Mouse (Mus musculus): ENCODE measurements around the gene Ascc1. TPM values are rescaled to one million over a fixed set of nuclear protein-coding genes. Genes with fewer than 3 reads are reported as not detected.

Ascc1 gene
- polyA plus RNA-seq, 1 experiment from 2014 or later: 45.2 TPM

GRCm38 (mm10) chr10:59978873-59979743, 23.5 kb upstream of the Ascc1 start:
- Histone ChIP-seq H3K9me3 (ENCODE audit: control insufficient read depth, low read length) (no peaks in the 10 kb centered on the region), H3K36me3 (ENCODE audit: control insufficient read depth, insufficient read depth, low read length) (no peaks in the 10 kb centered on the region), H3K4me3 (ENCODE audit: low read depth, low read length) (no peak overlapping the region), H3K4me1 (ENCODE audit: control insufficient read depth, insufficient read depth, low read length) (peaks cover 16% of the 10 kb centered on the region), H3K27me3 (ENCODE audit: control insufficient read depth, insufficient read depth, low read length) (no peaks in the 10 kb centered on the region), H3K9ac (ENCODE audit: low read length) (no peak overlapping the region), H3K27ac (replicated peaks; ENCODE audit: low read depth, low read length) (no peak overlapping the region), H3K4me2 (ENCODE audit: low read depth, severe bottlenecking) (no peak overlapping the region)
- ATAC-seq (ENCODE audit: insufficient number of reproducible peaks, low FRiP score, low TSS enrichment, low read depth) (no peak), DNase-seq (ENCODE audit: low spot score) (no peak)
- 73% methylated on average over 11 of the region's 11 CpGs for WGBS

GRCm38 (mm10) chr10:59980815-59981244, 21.8 kb upstream of the Ascc1 start:
- Histone ChIP-seq H3K27me3 (ENCODE audit: control insufficient read depth, insufficient read depth, low read length) (no peaks in the 10 kb centered on the region), H3K9ac (ENCODE audit: low read length) (no peak overlapping the region), H3K4me2 (ENCODE audit: low read depth, severe bottlenecking) (no peak overlapping the region), H3K9me3 (ENCODE audit: control insufficient read depth, low read length) (no peaks in the 10 kb centered on the region), H3K27ac (replicated peaks; ENCODE audit: low read depth, low read length) (no peak overlapping the region), H3K4me1 (ENCODE audit: control insufficient read depth, insufficient read depth, low read length) (0 out of 2 replicates have a peak, but pooled peaks cover 7% of the 10 kb centered on the region), H3K36me3 (ENCODE audit: control insufficient read depth, insufficient read depth, low read length) (no peaks in the 10 kb centered on the region), H3K4me3 (ENCODE audit: low read depth, low read length) (no peak overlapping the region)
- DNase-seq (ENCODE audit: low spot score): no peak
- ATAC-seq (ENCODE audit: insufficient number of reproducible peaks, low FRiP score, low TSS enrichment, low read depth): no peak
- 89% methylated on average over 6 of the region's 6 CpGs for WGBS

- Histone ChIP-seq H3K27ac (replicated peaks; ENCODE audit: low read depth, low read length) (no peak overlapping the region), H3K4me1 (ENCODE audit: control insufficient read depth, insufficient read depth, low read length) (0 out of 2 replicates have a peak, but pooled peaks cover 7% of the 10 kb centered on the region), H3K27me3 (ENCODE audit: control insufficient read depth, insufficient read depth, low read length) (no peaks in the 10 kb centered on the region), H3K4me3 (ENCODE audit: low read depth, low read length) (no peak overlapping the region), H3K36me3 (ENCODE audit: control insufficient read depth, insufficient read depth, low read length) (peaks cover 3% of the 10 kb centered on the region; the same call in 1 of the 2 replicates), H3K9ac (ENCODE audit: low read length) (no peak overlapping the region), H3K4me2 (ENCODE audit: low read depth, severe bottlenecking) (no peak overlapping the region), H3K9me3 (ENCODE audit: control insufficient read depth, low read length) (no peaks in the 10 kb centered on the region)
- WGBS: 84% methylated on average over 4 of the region's 4 CpGs
- DNase-seq (ENCODE audit: low spot score) (no peak), ATAC-seq (ENCODE audit: insufficient number of reproducible peaks, low FRiP score, low TSS enrichment, low read depth) (no peak)
Measured at GRCm38 (mm10) chr10:59981336-59981735, 21.3 kb upstream of the Ascc1 start.

GRCm38 (mm10) chr10:59981792-59982191, 20.8 kb upstream of the Ascc1 start:
- Histone ChIP-seq H3K9me3 (ENCODE audit: control insufficient read depth, low read length) (no peaks in the 10 kb centered on the region), H3K27ac (replicated peaks; ENCODE audit: low read depth, low read length) (no peak overlapping the region), H3K4me2 (ENCODE audit: low read depth, severe bottlenecking) (no peak overlapping the region), H3K4me3 (ENCODE audit: low read depth, low read length) (no peak overlapping the region), H3K36me3 (ENCODE audit: control insufficient read depth, insufficient read depth, low read length) (peaks cover 3% of the 10 kb centered on the region; the same call in 1 of the 2 replicates), H3K27me3 (ENCODE audit: control insufficient read depth, insufficient read depth, low read length) (no peaks in the 10 kb centered on the region), H3K9ac (ENCODE audit: low read length) (no peak overlapping the region), H3K4me1 (ENCODE audit: control insufficient read depth, insufficient read depth, low read length) (0 out of 2 replicates have a peak, but pooled peaks cover 7% of the 10 kb centered on the region)
- DNase-seq (ENCODE audit: low spot score): no peak
- 91% methylated on average over 9 of the region's 9 CpGs for WGBS
- ATAC-seq (ENCODE audit: insufficient number of reproducible peaks, low FRiP score, low TSS enrichment, low read depth): no peak

- H3K4me2 ChIP-seq (ENCODE audit: low read depth, severe bottlenecking): no peak overlapping the region
- no peaks in the 10 kb centered on the region for H3K27me3 ChIP-seq (ENCODE audit: control insufficient read depth, insufficient read depth, low read length)
- WGBS: 93% methylated on average over 12 of the region's 12 CpGs
- ATAC-seq (ENCODE audit: insufficient number of reproducible peaks, low FRiP score, low TSS enrichment, low read depth): no peak
- H3K9me3 ChIP-seq (ENCODE audit: control insufficient read depth, low read length): no peaks in the 10 kb centered on the region
- peaks cover 5% of the 10 kb centered on the region; the same call in 1 of the 2 replicates for H3K36me3 ChIP-seq (ENCODE audit: control insufficient read depth, insufficient read depth, low read length)
- H3K27ac ChIP-seq (replicated peaks; ENCODE audit: low read depth, low read length): no peak overlapping the region
- 0 out of 2 replicates have a peak, but pooled peaks cover 7% of the 10 kb centered on the region for H3K4me1 ChIP-seq (ENCODE audit: control insufficient read depth, insufficient read depth, low read length)
- no peak overlapping the region for H3K4me3 ChIP-seq (ENCODE audit: low read depth, low read length)
- H3K9ac ChIP-seq (ENCODE audit: low read length): no peak overlapping the region
- DNase-seq (ENCODE audit: low spot score): no peak
Measured at GRCm38 (mm10) chr10:59982379-59982873, 20.2 kb upstream of the Ascc1 start.

- WGBS: 92% methylated on average over 4 of the region's 4 CpGs
- H3K27ac ChIP-seq (replicated peaks; ENCODE audit: low read depth, low read length): no peak overlapping the region
- no peaks in the 10 kb centered on the region for H3K4me1 ChIP-seq (ENCODE audit: control insufficient read depth, insufficient read depth, low read length)
- H3K4me2 ChIP-seq (ENCODE audit: low read depth, severe bottlenecking): no peak overlapping the region
- ATAC-seq (ENCODE audit: insufficient number of reproducible peaks, low FRiP score, low TSS enrichment, low read depth): no peak
- H3K4me3 ChIP-seq (ENCODE audit: low read depth, low read length): no peak overlapping the region
- H3K9me3 ChIP-seq (ENCODE audit: control insufficient read depth, low read length): no peaks in the 10 kb centered on the region
- H3K27me3 ChIP-seq (ENCODE audit: control insufficient read depth, insufficient read depth, low read length): no peaks in the 10 kb centered on the region
- DNase-seq (ENCODE audit: low spot score): no peak
- peaks cover 22% of the 10 kb centered on the region for H3K36me3 ChIP-seq (ENCODE audit: control insufficient read depth, insufficient read depth, low read length)
- no peak overlapping the region for H3K9ac ChIP-seq (ENCODE audit: low read length)
Measured at GRCm38 (mm10) chr10:59988036-59988435, 14.6 kb upstream of the Ascc1 start.

- Histone ChIP-seq H3K4me3 (ENCODE audit: low read depth, low read length) (no peak overlapping the region), H3K9me3 (ENCODE audit: control insufficient read depth, low read length) (no peaks in the 10 kb centered on the region), H3K9ac (ENCODE audit: low read length) (no peak overlapping the region), H3K27me3 (ENCODE audit: control insufficient read depth, insufficient read depth, low read length) (no peaks in the 10 kb centered on the region), H3K4me2 (ENCODE audit: low read depth, severe bottlenecking) (no peak overlapping the region), H3K27ac (replicated peaks; ENCODE audit: low read depth, low read length) (no peak overlapping the region), H3K36me3 (ENCODE audit: control insufficient read depth, insufficient read depth, low read length) (peaks cover 26% of the 10 kb centered on the region), H3K4me1 (ENCODE audit: control insufficient read depth, insufficient read depth, low read length) (no peaks in the 10 kb centered on the region)
- DNase-seq (ENCODE audit: low spot score): no peak
- WGBS: 94% methylated on average over 9 of the region's 9 CpGs
- no peak for ATAC-seq (ENCODE audit: insufficient number of reproducible peaks, low FRiP score, low TSS enrichment, low read depth)
Measured at GRCm38 (mm10) chr10:59990393-59990792, 12.2 kb upstream of the Ascc1 start.

GRCm38 (mm10) chr10:59991262-59991880, 11.2 kb upstream of the Ascc1 start:
- Histone ChIP-seq H3K4me1 (ENCODE audit: control insufficient read depth, insufficient read depth, low read length) (no peaks in the 10 kb centered on the region), H3K4me3 (ENCODE audit: low read depth, low read length) (no peak overlapping the region), H3K27ac (replicated peaks; ENCODE audit: low read depth, low read length) (no peak overlapping the region), H3K9ac (ENCODE audit: low read length) (no peak overlapping the region), H3K9me3 (ENCODE audit: control insufficient read depth, low read length) (no peaks in the 10 kb centered on the region), H3K36me3 (ENCODE audit: control insufficient read depth, insufficient read depth, low read length) (peaks cover 25% of the 10 kb centered on the region), H3K27me3 (ENCODE audit: control insufficient read depth, insufficient read depth, low read length) (no peaks in the 10 kb centered on the region), H3K4me2 (ENCODE audit: low read depth, severe bottlenecking) (no peak overlapping the region)
- 51% methylated on average over 9 of the region's 9 CpGs for WGBS
- ATAC-seq (ENCODE audit: insufficient number of reproducible peaks, low FRiP score, low TSS enrichment, low read depth): no peak
- DNase-seq (ENCODE audit: low spot score): no peak
